Mouse (Mus musculus) liver (tissue): ENCODE measurements around the gene Kcnd1.

Experiments
- DNase-seq: peaks from one replicate; pipeline ENCODE4 v3.0.0-alpha.2; 2020; ENCODE audit warnings: mixed read lengths

Gene Kcnd1

DNA sequence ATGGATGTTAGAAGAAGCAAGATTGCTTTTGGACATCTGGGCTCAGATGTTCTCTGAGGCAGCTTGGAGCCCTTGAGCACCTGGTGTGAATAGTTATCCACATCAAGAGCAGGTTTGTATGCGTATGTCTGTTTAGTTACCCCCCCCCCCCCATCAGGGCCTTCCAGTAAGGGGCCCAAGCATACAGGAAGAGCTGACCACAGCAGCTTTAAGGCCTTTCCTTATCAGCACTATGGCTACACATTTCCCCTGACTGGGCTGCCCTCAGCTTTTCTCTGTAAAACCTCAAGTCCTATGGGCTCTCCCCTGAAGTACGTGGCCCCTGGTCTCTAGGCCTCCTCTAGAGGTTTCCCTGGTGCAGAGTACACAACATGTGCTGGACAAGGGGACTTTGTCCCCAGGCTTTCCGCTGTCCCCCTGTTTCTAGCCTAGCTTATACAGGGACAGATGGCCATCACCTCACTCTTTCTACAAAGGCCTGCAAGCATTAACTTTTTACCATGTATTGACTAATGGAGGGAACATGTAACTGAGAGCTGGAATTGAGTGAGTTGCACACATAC is 37.2 kb downstream of the Kcnd1 start:
- no peak for DNase-seq

DNA sequence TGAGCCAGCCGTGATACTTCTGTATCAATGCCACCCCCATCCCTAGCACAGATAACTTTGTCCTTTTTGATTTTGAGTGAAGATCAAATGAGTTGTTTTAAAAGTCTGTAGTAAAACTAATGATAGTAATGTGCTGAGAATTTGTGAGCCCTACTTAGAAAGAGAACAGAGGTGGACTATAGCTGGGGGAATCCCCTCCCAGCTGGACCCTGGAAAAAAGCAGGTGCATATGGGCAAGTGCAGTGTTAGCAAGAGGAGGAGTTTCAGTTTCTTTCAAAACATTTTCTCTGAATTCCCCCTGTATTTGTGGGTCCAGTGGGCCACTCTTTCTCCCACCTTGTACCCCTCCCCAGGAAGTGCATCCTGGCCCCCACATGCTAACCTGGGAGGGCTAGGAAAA is 41.1 kb downstream of the Kcnd1 start:
- no peak for DNase-seq

DNA sequence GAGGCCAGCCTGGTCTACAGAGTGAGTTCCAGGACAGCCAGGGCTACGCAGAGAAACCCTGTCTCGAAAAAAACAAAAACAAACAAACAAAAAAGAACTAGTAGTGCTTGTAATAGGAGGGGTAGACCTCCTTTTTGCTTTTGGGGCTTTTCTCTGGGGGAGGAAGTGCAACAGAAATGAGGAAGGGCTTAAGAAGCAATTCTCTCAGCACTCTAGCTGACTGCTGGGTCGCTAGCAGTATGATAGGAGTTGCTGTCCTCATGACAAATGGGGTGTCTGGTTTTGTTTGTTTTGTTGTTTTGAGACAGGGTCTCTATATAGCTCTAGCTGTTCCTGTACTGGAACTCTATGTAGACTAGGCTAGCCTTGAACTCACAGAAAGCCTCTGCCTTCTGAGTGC is 42.5 kb downstream of the Kcnd1 start:
- DNase-seq: no peak

DNA sequence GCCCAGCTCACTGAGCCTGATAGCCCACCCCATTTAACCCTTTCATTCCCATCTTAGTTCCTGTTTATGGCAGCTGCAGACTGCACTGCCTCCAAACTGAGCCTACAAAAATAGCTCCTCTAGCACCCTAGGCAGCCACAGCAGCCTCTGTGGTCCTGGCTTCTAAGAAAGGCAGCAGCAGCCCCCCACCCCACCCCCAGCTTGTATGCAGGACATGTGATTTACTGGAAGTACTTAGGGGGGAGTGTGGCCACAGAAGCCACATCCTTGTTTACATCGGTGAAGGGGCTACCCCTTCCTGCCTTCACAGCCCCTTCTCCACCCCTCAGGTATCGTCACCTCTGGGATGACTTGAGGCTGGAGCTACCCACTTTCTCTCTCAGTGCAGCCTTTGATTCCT is 43.3 kb downstream of the Kcnd1 start:
- no peak for DNase-seq

DNA sequence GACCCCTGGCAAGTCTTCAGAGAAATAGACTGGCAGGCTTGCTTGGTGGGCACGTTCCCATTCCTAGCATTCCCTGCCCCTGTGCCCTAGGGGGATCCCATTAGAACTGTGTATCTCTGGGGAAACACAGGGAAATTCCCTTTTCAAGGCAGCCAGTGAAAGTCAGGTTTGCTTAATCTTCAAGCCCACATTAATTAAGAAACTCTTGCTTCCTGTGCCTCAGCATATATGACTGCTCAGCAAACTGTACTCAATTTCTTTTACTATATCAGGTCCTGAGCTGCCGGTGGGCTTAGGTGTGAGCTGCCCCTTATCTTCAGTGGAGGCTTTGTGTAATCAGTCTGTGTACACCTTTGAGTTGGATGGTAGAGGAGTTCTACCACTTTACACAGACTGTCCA is 43.7 kb downstream of the Kcnd1 start:
- DNase-seq: no peak

DNA sequence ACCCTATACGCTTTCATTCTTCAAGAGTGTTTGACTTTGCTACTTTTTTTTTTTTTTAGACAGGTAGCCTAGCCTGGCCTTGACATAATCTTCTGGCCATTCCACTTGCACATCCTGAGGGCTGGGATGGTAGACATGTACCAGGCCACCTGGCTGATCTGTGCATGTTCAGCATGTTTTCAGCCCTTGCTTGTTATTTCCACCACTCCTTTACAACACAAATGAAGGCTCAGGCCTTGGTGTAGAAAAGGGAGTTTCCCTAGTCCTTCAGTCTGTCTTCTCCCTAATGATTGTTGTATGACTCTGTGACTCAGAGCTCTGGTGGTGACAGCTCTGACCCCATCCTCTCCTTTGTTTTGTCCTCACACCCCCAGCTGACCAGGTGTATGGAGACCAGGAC is 45.1 kb downstream of the Kcnd1 start:
- DNase-seq: no peak

DNA sequence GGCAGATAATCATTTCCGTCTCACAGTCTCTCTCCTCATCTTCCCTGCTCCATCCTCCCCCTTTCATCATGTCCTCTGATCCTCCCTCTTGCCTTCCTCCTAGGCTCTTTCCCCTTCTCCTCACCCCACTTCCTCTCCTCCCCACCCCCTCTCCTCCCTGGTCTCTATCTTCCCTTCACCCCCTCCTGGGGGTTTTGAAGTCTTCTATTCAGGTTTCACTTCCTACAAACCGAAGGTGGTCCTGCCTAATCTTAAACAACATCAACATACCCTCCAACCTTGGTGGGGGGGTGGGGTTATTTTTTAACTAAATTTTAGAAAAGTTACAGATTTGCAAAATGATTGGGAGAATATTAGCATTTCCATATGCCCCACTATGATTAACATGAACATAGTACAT is 46.4 kb downstream of the Kcnd1 start:
- DNase-seq: no peak

DNA sequence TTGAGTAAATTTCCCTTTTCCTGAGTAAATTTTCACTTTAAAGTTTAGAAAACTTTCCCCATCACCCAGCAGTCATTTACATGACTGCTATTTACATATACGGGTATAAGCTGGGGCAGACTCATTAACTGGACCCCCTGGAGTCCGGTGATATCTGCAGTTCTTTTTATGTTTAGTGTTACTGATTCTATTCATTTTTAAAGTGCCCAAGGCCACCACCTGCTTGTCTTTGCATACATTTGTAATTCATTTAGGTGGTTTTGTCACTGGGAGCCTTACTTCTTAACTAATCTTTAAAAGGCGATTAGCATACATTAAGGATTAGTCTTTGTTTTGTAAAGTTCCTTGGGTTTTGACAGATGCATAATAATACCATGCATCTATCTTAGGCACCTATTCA is 47.7 kb downstream of the Kcnd1 start:
- no peak for DNase-seq

DNA sequence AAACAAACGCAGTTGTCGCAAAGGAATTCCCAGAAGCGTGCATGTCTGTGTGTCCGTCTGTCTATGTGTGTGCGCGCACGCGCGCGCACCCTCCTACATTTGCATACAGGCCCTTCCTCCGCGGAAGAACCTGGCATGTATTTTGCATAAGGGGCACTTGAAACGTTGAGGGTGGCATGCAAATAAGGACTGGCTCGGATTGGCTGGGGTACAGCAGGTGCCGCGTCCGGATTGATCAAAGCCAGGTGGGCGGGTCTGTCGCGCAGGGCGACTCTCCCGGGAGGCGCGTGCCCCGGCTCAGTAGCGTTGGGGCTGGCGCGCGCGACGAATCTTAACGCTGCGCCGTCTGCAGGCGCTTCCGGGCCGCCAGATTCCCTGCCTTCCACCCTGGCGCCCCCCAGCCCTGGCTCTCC is 55.9 kb downstream of the Kcnd1 start, which contains the start of gene Pim2:
Pim2 (plus strand) TSS at position 256 of the 413 bp plus-strand sequence.
- DNase-seq: peak; percentile 86

DNA sequence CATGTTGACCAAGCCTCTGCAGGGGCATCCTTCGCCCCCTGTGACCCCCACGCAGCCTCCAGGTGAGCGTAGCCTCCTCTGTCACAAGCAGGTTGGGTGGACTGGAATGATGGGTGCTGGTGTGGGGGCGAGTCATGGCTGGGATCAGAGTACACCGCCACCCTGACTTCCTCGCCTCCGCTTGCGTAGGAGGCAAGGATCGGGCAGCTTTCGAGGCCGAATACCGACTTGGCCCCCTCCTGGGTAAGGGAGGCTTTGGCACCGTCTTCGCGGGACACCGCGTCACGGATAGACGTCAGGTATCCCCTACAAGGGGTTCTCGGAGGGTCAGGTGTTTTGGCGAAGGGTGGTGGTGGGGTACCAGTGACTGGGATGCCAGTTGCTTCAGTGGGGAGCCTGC is 56.4 kb downstream of the Kcnd1 start:
- no peak for DNase-seq

DNA sequence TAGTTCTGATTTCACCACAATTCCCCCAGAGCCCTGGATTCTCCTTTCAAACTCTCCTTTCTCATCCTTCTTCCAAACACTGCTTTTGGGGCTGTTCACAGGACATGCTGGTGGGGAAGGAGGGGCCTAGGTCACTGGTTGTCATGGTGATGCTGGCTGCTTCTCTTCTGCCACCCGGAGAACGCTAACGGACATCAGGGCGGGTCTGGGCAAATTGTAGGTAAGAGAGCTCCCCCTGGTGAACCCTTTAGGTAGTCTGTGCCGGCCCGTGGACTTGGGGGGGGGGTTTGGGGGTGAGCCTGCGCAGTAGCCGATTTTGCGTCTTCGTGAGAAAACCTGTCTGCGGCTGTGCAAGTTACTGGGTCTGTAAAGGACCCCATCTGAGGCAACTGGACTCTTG is 57.7 kb downstream of the Kcnd1 start:
- peak; percentile 58 for DNase-seq

DNA sequence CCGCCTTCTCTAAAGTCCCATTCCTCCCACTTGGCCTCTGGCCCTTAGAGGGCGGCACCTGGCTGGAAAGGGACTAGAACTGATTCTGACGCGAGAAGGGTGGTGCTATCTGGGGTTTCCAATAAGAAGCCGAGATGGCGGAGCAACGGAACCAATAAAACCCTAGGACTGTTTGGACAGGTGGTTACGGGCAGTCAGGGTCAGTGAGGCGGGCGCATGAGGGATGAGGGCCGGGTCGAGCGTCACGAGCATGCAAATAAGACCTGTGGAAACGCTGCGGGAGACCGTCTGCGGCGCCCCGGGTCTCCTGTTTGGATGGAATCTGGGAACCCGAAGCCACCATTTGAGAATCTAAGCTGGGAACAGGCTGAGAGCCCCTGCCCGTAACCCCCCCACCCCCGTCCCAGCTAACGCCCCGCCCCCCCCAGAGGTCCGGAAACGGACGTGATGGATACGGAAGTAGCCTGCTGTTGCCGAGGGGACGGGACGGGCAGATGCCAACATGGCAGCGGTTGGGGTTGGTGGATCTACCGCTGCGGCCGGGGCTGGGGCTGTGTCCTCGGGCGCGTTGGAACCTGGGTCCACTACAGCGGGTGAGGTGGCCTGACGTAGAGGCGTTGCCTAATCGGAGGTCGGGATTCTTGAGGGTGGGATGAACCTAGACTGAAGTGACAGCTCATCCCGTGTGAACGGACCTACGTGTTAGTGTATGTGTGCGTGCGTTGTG is 61.9 kb downstream of the Kcnd1 start, which contains the start of gene Slc35a2:
Slc35a2 (plus strand) TSS at position 188 of the 727 bp plus-strand sequence.
- DNase-seq: peak; percentile 82
